Mouse (Mus musculus) limb, embryonic 12.5 days (tissue): ENCODE data around the gene Mrm2. TPM values are rescaled to one million over a fixed set of nuclear protein-coding genes. Genes with fewer than 3 reads are reported as not detected.

Experiments used
- ATAC-seq: fragments of 200-750 bp; cut with Nextera tagmentation; 2 replicates; pipeline ENCODE4 v1.8.0; 2017; ENCODE audit warnings: low read depth, moderate TSS enrichment; ENCODE audit not compliant: insufficient number of reproducible peaks, insufficient read depth, low FRiP score, low TSS enrichment
- H3K27ac ChIP-seq: fragments of 300-500 bp; sonication (generic); 2 replicates; pipeline ENCODE4 v1.5.1; 2016; ENCODE audit warnings: mild to moderate bottlenecking, moderate library complexity
- H3K27me3 ChIP-seq: fragments of 300-500 bp; sonication (generic); 2 replicates; pipeline ENCODE4 v1.6.1; 2016; ENCODE audit warnings: mild to moderate bottlenecking, moderate library complexity
- H3K36me3 ChIP-seq: fragments of 300-500 bp; sonication (generic); 2 replicates; pipeline ENCODE4 v1.6.1; 2016; ENCODE audit warnings: mild to moderate bottlenecking, moderate library complexity
- H3K4me1 ChIP-seq: fragments of 300-500 bp; sonication (generic); replicated peaks from 2 replicates; pipeline ENCODE4 v1.6.1; 2016
- H3K4me2 ChIP-seq: fragments of 300-500 bp; sonication (generic); 2 replicates; pipeline ENCODE4 v1.6.1; 2016; ENCODE audit warnings: mild to moderate bottlenecking, moderate library complexity
- H3K4me3 ChIP-seq: fragments of 300-500 bp; sonication (generic); replicated peaks from 2 replicates; pipeline ENCODE4 v1.5.1; 2016; ENCODE audit warnings: mild to moderate bottlenecking
- H3K9ac ChIP-seq: fragments of 300-500 bp; sonication (generic); replicated peaks from 2 replicates; pipeline ENCODE4 v1.6.1; 2016; ENCODE audit warnings: mild to moderate bottlenecking, moderate library complexity
- H3K9me3 ChIP-seq: fragments of 300-500 bp; sonication (generic); 2 replicates; pipeline ENCODE4 v1.6.1; 2016; ENCODE audit warnings: mild to moderate bottlenecking, moderate library complexity
- WGBS: fragments of 180-500 bp; shearing (Covaris S2); methylation state at CpG from one replicate; pipeline ENCODE4 v1.1.7; 2016; 5-methylcytosine and 5-hydroxymethylcytosine counted together
- polyA plus RNA-seq: library from polyadenylated mRNA; unstranded; fragments of >200 nt; fragmentation: Nextera tagmentation; extraction: Ambion mirVana; gene quantifications from 2 replicates; pipeline ENCODE4 v1.2.1, GENCODE M21; 2016

The Mrm2 gene
- polyA plus RNA-seq, 1 experiment from 2014 or later: 25.2 TPM

DNA sequence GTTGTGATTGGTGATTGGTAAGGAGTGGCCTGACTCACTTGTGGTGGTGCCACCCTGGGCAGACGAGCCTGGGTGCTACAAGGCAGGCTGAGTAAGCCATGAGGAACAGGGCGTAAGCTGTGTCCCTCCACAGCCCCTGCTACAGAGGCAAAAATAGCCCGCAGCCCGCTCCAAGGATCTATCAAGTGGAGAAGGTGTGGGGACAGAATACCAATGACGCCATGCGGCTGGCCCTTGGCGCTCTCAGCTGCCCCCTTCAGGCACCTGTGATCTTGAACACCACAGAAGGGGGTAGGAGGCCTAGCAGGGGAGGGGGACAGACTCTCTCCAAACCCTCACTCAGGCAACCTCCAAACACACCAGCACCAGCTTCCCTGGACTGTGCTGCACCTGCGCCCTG lies 25.7 kb downstream of the Mrm2 start:
- 90% methylated on average over 8 of the region's 8 CpGs for WGBS
- Histone ChIP-seq H3K9me3 (no peaks in the 10 kb centered on the region), H3K9ac (no peak overlapping the region), H3K4me2 (no peak overlapping the region), H3K4me3 (no peak overlapping the region), H3K4me1 (no peaks in the 10 kb centered on the region), H3K27me3 (no peaks in the 10 kb centered on the region), H3K36me3 (peaks cover 96% of the 10 kb centered on the region), H3K27ac (no peak overlapping the region)
- ATAC-seq: no peak

GRCm38 (mm10) chr5:140298291-140298690 lies 33.4 kb downstream of the Mrm2 start:
- Histone ChIP-seq H3K4me2 (no peak overlapping the region), H3K36me3 (peaks cover 86% of the 10 kb centered on the region)

DNA sequence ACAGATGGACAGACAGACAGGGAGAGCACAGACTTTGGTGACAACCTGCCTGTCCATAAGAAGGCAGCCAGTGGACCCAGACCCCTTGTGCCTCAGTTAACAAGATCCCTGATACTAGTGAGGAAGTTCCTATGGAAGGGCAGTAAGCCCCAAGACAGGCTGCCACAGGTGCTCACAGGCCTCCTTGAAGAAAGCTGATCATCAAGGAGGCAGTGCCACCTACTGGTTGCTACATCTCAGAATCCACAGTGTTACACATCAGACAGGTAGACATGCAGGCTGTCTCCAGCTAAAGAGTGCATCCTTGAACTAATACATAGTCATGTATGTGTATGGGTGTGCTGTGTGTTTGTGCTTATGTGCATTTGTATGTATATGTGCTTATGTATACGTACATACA lies 39.5 kb downstream of the Mrm2 start:
- Histone ChIP-seq H3K9ac (no peak overlapping the region), H3K4me2 (no peak overlapping the region), H3K9me3 (no peaks in the 10 kb centered on the region), H3K27me3 (no peaks in the 10 kb centered on the region), H3K27ac (no peak overlapping the region), H3K4me1 (no peaks in the 10 kb centered on the region), H3K36me3 (peaks cover 79% of the 10 kb centered on the region), H3K4me3 (no peak overlapping the region)
- no peak for ATAC-seq
- 92% methylated on average over 1 of the region's 1 CpGs for WGBS

More at GRCm38 (mm10) chr5:140298291-140298690, 33.4 kb downstream of the Mrm2 start:
- Histone ChIP-seq H3K4me1 (no peaks in the 10 kb centered on the region), H3K9ac (no peak overlapping the region), H3K27ac (no peak overlapping the region), H3K27me3 (no peaks in the 10 kb centered on the region), H3K9me3 (no peaks in the 10 kb centered on the region), H3K4me3 (no peak overlapping the region)
- WGBS: 96% methylated on average over 3 of the region's 4 CpGs
- ATAC-seq: no peak

GRCm38 (mm10) chr5:140289161-140289560 lies 42.5 kb downstream of the Mrm2 start:
- Histone ChIP-seq H3K9ac (no peak overlapping the region), H3K9me3 (no peaks in the 10 kb centered on the region), H3K4me1 (no peaks in the 10 kb centered on the region), H3K36me3 (peaks cover 82% of the 10 kb centered on the region), H3K27ac (no peak overlapping the region), H3K4me3 (no peak overlapping the region), H3K4me2 (no peak overlapping the region), H3K27me3 (no peaks in the 10 kb centered on the region)
- WGBS: 94% methylated on average over 2 of the region's 2 CpGs
- no peak for ATAC-seq

DNA sequence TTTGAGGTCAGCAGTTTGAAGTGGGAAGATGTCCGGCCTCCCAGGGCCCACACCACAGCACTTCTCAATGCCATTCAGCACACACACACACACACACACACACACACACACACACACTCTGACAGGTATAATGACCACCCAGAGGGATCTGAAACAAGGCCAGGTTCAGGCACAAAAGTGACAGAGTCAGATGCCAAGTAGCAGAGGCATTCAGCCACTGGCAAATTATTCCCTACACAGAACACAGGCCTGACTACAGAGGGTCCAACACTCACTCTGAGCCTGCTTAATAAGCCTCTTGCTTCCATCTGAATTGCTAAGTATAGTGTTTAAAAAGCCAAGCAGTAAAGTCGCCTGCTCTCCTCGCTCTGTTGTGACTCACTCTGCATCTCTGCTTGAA lies 43.4 kb downstream of the Mrm2 start:
- Histone ChIP-seq H3K27ac (no peak overlapping the region), H3K4me1 (no peaks in the 10 kb centered on the region), H3K9me3 (no peaks in the 10 kb centered on the region), H3K36me3 (peaks cover 81% of the 10 kb centered on the region), H3K4me2 (no peak overlapping the region), H3K9ac (no peak overlapping the region), H3K4me3 (no peak overlapping the region), H3K27me3 (no peaks in the 10 kb centered on the region)
- no peak for ATAC-seq
- 76% methylated on average over 3 of the region's 3 CpGs for WGBS

DNA sequence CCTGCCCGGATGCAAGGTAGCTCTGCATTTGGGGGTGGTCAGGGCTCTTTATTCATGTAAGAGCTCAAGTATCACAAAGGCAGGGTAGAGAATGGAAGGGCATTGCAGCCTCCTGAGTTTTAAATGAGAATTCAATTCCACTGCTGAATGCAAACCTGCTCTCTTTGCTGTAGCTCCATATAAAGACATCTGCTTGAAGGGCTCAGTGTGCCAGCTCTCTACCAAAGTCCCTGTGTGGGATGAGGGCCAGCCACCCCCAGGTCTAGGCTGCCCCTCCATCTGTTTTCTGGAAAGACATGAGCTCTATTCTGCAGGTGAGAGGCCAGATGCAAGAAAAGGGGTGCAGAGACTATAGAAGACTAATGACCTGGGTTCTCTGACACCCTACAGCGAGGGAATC lies 46.9 kb downstream of the Mrm2 start:
- Histone ChIP-seq H3K36me3 (peaks cover 71% of the 10 kb centered on the region), H3K4me2 (no peak overlapping the region), H3K27ac (no peak overlapping the region), H3K4me1 (peaks cover 5% of the 10 kb centered on the region; the same call in 1 of the 2 replicates), H3K27me3 (no peaks in the 10 kb centered on the region), H3K9ac (no peak overlapping the region), H3K9me3 (no peaks in the 10 kb centered on the region), H3K4me3 (no peak overlapping the region)
- 83% methylated on average over 2 of the region's 2 CpGs for WGBS
- no peak for ATAC-seq

- H3K9me3 ChIP-seq: no peaks in the 10 kb centered on the region
- H3K4me1 ChIP-seq: peaks cover 5% of the 10 kb centered on the region; the same call in 1 of the 2 replicates
- WGBS: 94% methylated on average over 2 of the region's 2 CpGs
- no peaks in the 10 kb centered on the region for H3K27me3 ChIP-seq
- H3K4me3 ChIP-seq: no peak overlapping the region
- ATAC-seq: no peak
- H3K36me3 ChIP-seq: peaks cover 69% of the 10 kb centered on the region
- no peak overlapping the region for H3K4me2 ChIP-seq
- H3K27ac ChIP-seq: no peak overlapping the region
- H3K9ac ChIP-seq: no peak overlapping the region
These were observed 47.7 kb downstream of the Mrm2 start for GRCm38 (mm10) chr5:140284011-140284410.

DNA sequence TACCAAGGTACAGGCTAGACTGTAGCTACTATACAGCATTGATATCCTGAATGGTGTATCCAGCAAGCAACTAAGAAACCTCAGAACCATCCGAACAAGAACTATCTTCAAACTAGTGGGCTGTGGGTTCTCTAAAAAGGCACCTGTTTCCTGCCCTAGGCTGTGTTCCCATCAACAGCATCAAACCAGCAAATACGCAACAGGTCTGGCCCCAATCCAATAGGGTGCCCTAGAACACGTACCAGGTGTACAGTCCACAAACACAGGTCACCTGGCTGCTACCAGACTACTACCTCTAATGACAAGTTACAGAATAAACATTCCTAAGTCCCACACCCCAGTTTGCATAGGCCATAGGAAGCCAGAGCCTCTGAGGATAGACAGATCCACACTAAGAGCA lies 48.8 kb downstream of the Mrm2 start:
- WGBS: 92% methylated on average over 3 of the region's 3 CpGs
- peaks cover 5% of the 10 kb centered on the region; the same call in 1 of the 2 replicates for H3K4me1 ChIP-seq
- H3K9me3 ChIP-seq: no peaks in the 10 kb centered on the region
- peaks cover 70% of the 10 kb centered on the region for H3K36me3 ChIP-seq
- ATAC-seq: no peak
- H3K4me3 ChIP-seq: no peak overlapping the region
- no peak overlapping the region for H3K9ac ChIP-seq
- no peak overlapping the region for H3K4me2 ChIP-seq
- no peaks in the 10 kb centered on the region for H3K27me3 ChIP-seq
- H3K27ac ChIP-seq: no peak overlapping the region

- Histone ChIP-seq H3K4me1 (peaks cover 5% of the 10 kb centered on the region; the same call in 1 of the 2 replicates), H3K36me3 (peaks cover 74% of the 10 kb centered on the region), H3K4me2 (no peak overlapping the region), H3K9me3 (no peaks in the 10 kb centered on the region), H3K9ac (no peak overlapping the region), H3K27ac (no peak overlapping the region), H3K4me3 (no peak overlapping the region), H3K27me3 (no peaks in the 10 kb centered on the region)
- no peak for ATAC-seq
- 70% methylated on average over 8 of the region's 8 CpGs for WGBS
These were observed 49.3 kb downstream of the Mrm2 start for GRCm38 (mm10) chr5:140282376-140282775.

DNA sequence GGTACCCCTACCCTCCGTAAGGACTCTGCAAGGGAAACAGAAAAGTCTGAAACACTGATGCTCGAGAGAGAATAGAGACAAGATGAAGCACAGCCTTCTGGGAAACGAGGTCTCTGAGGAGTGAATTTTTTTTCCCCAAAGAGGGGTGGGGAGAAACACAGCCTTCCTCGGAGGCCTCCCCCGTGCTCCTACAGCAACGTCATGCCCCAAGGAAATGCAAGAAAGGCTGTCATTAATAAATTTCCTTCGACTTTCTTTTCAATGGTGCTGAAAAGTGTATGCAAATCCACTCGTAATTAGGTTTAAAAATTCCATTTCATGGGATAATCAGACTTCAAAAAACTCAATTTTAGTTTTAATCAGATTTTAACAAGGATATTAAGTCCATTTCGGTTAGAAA lies 51.5 kb downstream of the Mrm2 start:
- peaks cover 72% of the 10 kb centered on the region for H3K36me3 ChIP-seq
- H3K9ac ChIP-seq: no peak overlapping the region
- H3K4me3 ChIP-seq: no peak overlapping the region
- H3K27me3 ChIP-seq: no peaks in the 10 kb centered on the region
- ATAC-seq: no peak
- WGBS: 79% methylated on average over 9 of the region's 9 CpGs
- H3K9me3 ChIP-seq: no peaks in the 10 kb centered on the region
- no peak overlapping the region for H3K4me2 ChIP-seq
- peaks cover 5% of the 10 kb centered on the region; the same call in 1 of the 2 replicates for H3K4me1 ChIP-seq
- no peak overlapping the region for H3K27ac ChIP-seq
